In the genomic region with DNA sequence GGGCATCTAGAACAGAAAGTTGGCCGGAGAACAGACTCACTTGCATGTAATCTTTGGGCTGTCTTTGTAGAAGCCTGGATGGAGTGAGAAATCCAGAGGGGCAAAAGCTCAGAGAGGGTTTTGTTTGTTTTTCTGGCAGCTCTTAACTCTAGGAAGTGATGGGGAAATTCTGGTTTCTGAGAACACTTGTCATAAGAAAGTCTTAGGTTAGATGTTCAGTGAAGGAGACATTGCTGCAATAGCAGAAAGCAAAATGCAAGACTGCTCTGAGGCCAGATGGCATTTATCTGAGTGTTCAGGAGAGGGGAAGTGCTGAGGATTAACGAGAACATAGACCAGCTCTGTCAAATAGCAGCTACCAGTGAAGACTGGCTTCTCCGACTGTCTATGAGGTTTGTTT, we compare ENCODE assay signal across 22 mouse cellular contexts.
A peak's percentile ranks its signal among the peaks of the same experiment; 100 is the strongest.
DNase-seq lines count a peak whose midpoint lies in the region; ATAC-seq lines count a peak whose summit lies in the region.
"Had no signal": no experiment of that assay in that cellular context is flagged by ENCODE, and none has a peak within 500 bp of the region (broad histone marks: within the 10 kb centered on the region; RNA-seq: fewer than 3 reads in every experiment).

No protein-coding gene starts in this region.

- H3K9me3 ChIP-seq in lung, embryonic 16.5 days (ENCODE audit: control insufficient read depth, low read length) = no peaks in the 10 kb centered on the region
- H3K9me3 ChIP-seq: embryonic facial prominence, embryonic 12.5 days; forebrain, embryonic 15.5 days; G1E; heart, embryonic 15.5 days; hindbrain, embryonic 13.5 days had no signal

- no peak overlapping the region for H3K27ac ChIP-seq in lung, embryonic 16.5 days (ENCODE audit: low read length)
- H3K27ac ChIP-seq: embryonic facial prominence, embryonic 12.5 days; forebrain, embryonic 15.5 days; heart, embryonic 15.5 days; hindbrain, embryonic 13.5 days; hindbrain, postnatal 0 days had no signal

- no peak overlapping the region for H3K4me2 ChIP-seq in lung, embryonic 16.5 days (ENCODE audit: low read depth, low read length)
- H3K4me2 ChIP-seq: embryonic facial prominence, embryonic 12.5 days; forebrain, embryonic 15.5 days; heart, embryonic 11.5 days; heart, embryonic 15.5 days; hindbrain, embryonic 13.5 days had no signal

- H3K9ac ChIP-seq in lung, embryonic 16.5 days (ENCODE audit: low read length) = no peak overlapping the region
- H3K9ac ChIP-seq: embryonic facial prominence, embryonic 12.5 days; forebrain, embryonic 15.5 days; heart, embryonic 15.5 days; hindbrain, embryonic 13.5 days had no signal

- H3K36me3 ChIP-seq in lung, embryonic 16.5 days (ENCODE audit: control insufficient read depth, insufficient read depth, low read length) = no peaks in the 10 kb centered on the region
- H3K36me3 ChIP-seq: embryonic facial prominence, embryonic 12.5 days; forebrain, embryonic 15.5 days; G1E; heart, embryonic 15.5 days; hindbrain, embryonic 13.5 days had no signal

- peak; percentile 80 for ATAC-seq in lung, embryonic 16.5 days (ENCODE audit: low read depth)
- ATAC-seq: CD4-positive, CD25-positive, alpha-beta regulatory T cell, adult 4 months; forebrain, embryonic 15.5 days; hindbrain, postnatal 0 days had no signal

- 11% methylated on average over 3 of the region's 3 CpGs for WGBS in lung, embryonic 16.5 days

- no peaks in the 10 kb centered on the region for H3K4me1 ChIP-seq in lung, embryonic 16.5 days (replicated peaks; ENCODE audit: control insufficient read depth, insufficient read depth, low read length)
- H3K4me1 ChIP-seq: embryonic facial prominence, embryonic 12.5 days; hindbrain, embryonic 13.5 days had no signal

- H3K4me3 ChIP-seq in lung, embryonic 16.5 days (ENCODE audit: low read length) = no peak overlapping the region
- H3K4me3 ChIP-seq: embryonic facial prominence, embryonic 12.5 days; forebrain, embryonic 15.5 days; heart, embryonic 15.5 days; hindbrain, embryonic 13.5 days had no signal

- peak; percentile 33 to 42 for DNase-seq in cerebellum, postnatal 25 days
- no peak for DNase-seq in cerebellum, adult 11 months
- DNase-seq in lung, postnatal 14 days = no peak
- peak; percentile 66 for DNase-seq in brain, adult 2 months (ENCODE audit: low read depth, low spot score)
- peak; percentile 36 for DNase-seq in lung, postnatal 36 days
- DNase-seq in layer of hippocampus, postnatal 10 days (ENCODE audit: low spot score in 2 of 2) = no peak
- DNase-seq: adrenal gland, postnatal 14 days; B cell, adult 2 months; cerebellum, adult 11-12 months; cerebellum, postnatal 10 days; gastrocnemius, postnatal 36 days; heart, adult 11 months; heart, postnatal 14 days had no signal

- H3K27me3 ChIP-seq in lung, embryonic 16.5 days (ENCODE audit: control insufficient read depth, insufficient read depth, low read depth, low read length) = no peaks in the 10 kb centered on the region
- H3K27me3 ChIP-seq: embryonic facial prominence, embryonic 12.5 days; forebrain, embryonic 15.5 days; heart, embryonic 15.5 days; hindbrain, embryonic 13.5 days had no signal

Comparison
In these comparisons a context has a peak if more than half of its experiments do, and no peak if none do; other contexts are left out.
1. DNase-seq: peak in cerebellum, postnatal 25 days (2 of 2), brain, adult 2 months (single experiment) and lung, postnatal 36 days (single experiment); none in cerebellum, adult 11 months (single experiment), lung, postnatal 14 days (single experiment) and layer of hippocampus, postnatal 10 days (0 of 2).